Mouse (Mus musculus): ENCODE measurements around the gene Hist1h2bg.

- no peak for TF ChIP-seq CTCF (IDR thresholded peaks at IDR 0.05)
- TF ChIP-seq EP300 (IDR thresholded peaks at IDR 0.05): no peak
Measured at GRCm38 (mm10) chr13:23534368-23535131, 36.6 kb upstream of the Hist1h2bg start.

All from lung, postnatal 0 days (tissue).